Mouse (Mus musculus): ENCODE measurements around the gene Agfg1. TPM values are rescaled to one million over a fixed set of nuclear protein-coding genes. Genes with fewer than 3 reads are reported as not detected.

Gene Agfg1
- polyA plus RNA-seq, 2 experiments = 39.6 to 41.8 TPM

GRCm38 (mm10) chr1:82879172-82879571 is 39.9 kb downstream of the Agfg1 start:
- Histone ChIP-seq H3K4me2 (replicated peaks; ENCODE audit: low read depth, low read length, severe bottlenecking) (no peak overlapping the region), H3K27ac (replicated peaks; ENCODE audit: low read depth, low read length) (no peak overlapping the region)

DNA sequence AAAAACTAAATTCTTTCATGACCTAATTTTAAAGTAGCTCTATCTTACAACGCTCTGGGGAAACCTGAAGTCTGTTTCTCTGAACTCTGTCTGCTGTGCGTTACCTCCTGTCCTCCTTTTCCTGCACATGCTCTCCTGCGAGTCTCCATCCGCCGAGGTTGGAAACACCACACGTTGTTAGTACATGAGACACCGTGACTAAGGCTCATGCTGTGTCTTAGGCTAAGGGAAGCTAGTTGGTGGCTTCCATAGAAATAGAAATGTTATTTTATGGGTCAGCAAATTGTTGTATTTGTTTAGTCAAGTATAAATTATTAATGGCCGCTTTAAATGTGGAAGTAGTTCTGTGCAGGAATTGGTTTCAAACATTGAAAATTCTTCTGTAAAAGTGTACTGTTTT is 40.9 kb downstream of the Agfg1 start:
- WGBS = 87% methylated on average over 8 of the region's 8 CpGs
- H3K36me3 ChIP-seq (ENCODE audit: control insufficient read depth, insufficient read depth, low read length) = peaks cover 50% of the 10 kb centered on the region
- H3K9ac ChIP-seq (ENCODE audit: low read depth, low read length, severe bottlenecking) = no peak overlapping the region
- no peaks in the 10 kb centered on the region for H3K27me3 ChIP-seq (ENCODE audit: control insufficient read depth, insufficient read depth, low read length)
- no peak for TF ChIP-seq POLR2A (IDR thresholded peaks at IDR 0.05; ENCODE audit: borderline replicate concordance, extremely low read depth, insufficient read depth, insufficient read length)
- no peak overlapping the region for H3K27ac ChIP-seq (replicated peaks; ENCODE audit: low read depth, low read length)
- H3K9me3 ChIP-seq (ENCODE audit: control insufficient read depth, low read length) = no peaks in the 10 kb centered on the region
- no peak for DNase-seq (ENCODE audit: low spot score)
- H3K4me1 ChIP-seq (ENCODE audit: control insufficient read depth, insufficient read depth, low read length) = no peaks in the 10 kb centered on the region
- no peak overlapping the region for H3K4me2 ChIP-seq (replicated peaks; ENCODE audit: low read depth, low read length, severe bottlenecking)
- H3K4me3 ChIP-seq (replicated peaks; ENCODE audit: low read length) = no peak overlapping the region
- ATAC-seq (ENCODE audit: low FRiP score, low read depth) = no peak

More at GRCm38 (mm10) chr1:82879172-82879571, 39.9 kb downstream of the Agfg1 start:
- 83% methylated on average over 2 of the region's 2 CpGs for WGBS
- no peaks in the 10 kb centered on the region for H3K9me3 ChIP-seq (ENCODE audit: control insufficient read depth, low read length)
- H3K4me3 ChIP-seq (replicated peaks; ENCODE audit: low read length) = no peak overlapping the region
- no peaks in the 10 kb centered on the region for H3K27me3 ChIP-seq (ENCODE audit: control insufficient read depth, insufficient read depth, low read length)
- TF ChIP-seq POLR2A (IDR thresholded peaks at IDR 0.05; ENCODE audit: borderline replicate concordance, extremely low read depth, insufficient read depth, insufficient read length) = no peak
- ATAC-seq (ENCODE audit: low FRiP score, low read depth) (no peak), DNase-seq (ENCODE audit: low spot score) (no peak)
- H3K36me3 ChIP-seq (ENCODE audit: control insufficient read depth, insufficient read depth, low read length) = peaks cover 47% of the 10 kb centered on the region
- no peaks in the 10 kb centered on the region for H3K4me1 ChIP-seq (ENCODE audit: control insufficient read depth, insufficient read depth, low read length)
- H3K9ac ChIP-seq (ENCODE audit: low read depth, low read length, severe bottlenecking) = no peak overlapping the region

DNA sequence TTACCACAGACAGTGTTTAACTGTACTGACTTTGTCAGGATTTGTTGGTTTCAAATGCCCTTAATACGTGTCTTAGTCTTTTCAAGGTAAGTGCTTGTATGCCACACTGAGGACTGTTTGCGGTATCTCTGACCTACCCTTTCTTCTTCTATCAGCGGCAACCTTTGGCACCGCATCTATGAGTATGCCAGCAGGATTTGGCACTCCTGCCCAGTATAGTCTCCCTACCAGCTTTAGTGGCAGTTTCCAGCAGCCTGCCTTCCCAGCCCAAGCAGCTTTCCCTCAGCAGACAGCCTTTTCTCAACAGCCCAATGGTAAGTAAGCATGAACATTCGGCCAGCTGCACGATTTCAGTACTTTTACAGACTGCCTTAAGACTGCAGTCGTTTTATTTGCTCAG is 54.0 kb downstream of the Agfg1 start:
- no peak for TF ChIP-seq POLR2A (IDR thresholded peaks at IDR 0.05; ENCODE audit: borderline replicate concordance, extremely low read depth, insufficient read depth, insufficient read length)
- 92% methylated on average over 7 of the region's 7 CpGs for WGBS
- Histone ChIP-seq H3K4me1 (ENCODE audit: control insufficient read depth, insufficient read depth, low read length) (no peaks in the 10 kb centered on the region), H3K9me3 (ENCODE audit: control insufficient read depth, low read length) (no peaks in the 10 kb centered on the region), H3K4me3 (replicated peaks; ENCODE audit: low read length) (no peak overlapping the region), H3K9ac (ENCODE audit: low read depth, low read length, severe bottlenecking) (no peak overlapping the region), H3K27ac (replicated peaks; ENCODE audit: low read depth, low read length) (no peak overlapping the region), H3K36me3 (ENCODE audit: control insufficient read depth, insufficient read depth, low read length) (peaks cover 46% of the 10 kb centered on the region), H3K27me3 (ENCODE audit: control insufficient read depth, insufficient read depth, low read length) (no peaks in the 10 kb centered on the region), H3K4me2 (replicated peaks; ENCODE audit: low read depth, low read length, severe bottlenecking) (no peak overlapping the region)
- no peak for DNase-seq (ENCODE audit: low spot score)
- ATAC-seq (ENCODE audit: low FRiP score, low read depth) = no peak

DNA sequence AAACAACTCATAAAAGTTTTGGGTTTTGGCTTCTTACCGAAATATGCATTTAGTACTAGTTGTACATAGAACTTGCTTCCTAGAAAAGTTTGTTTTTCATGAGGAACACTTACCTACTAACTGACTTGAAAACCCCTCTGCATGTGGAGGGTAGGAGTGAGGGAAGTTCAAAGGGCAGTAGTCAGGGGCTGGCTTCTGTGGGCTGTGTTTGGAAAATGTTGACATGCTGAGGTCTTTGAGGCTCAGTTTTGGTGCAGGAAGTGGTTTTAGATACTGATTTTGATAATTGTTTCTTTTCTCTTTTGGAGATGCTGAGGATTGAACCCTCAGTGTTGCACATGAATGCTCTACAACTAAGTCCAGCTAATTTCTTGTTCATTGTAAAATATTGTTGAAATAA is 61.3 kb downstream of the Agfg1 start:
- no peak for DNase-seq (ENCODE audit: low spot score)
- Histone ChIP-seq H3K27me3 (ENCODE audit: control insufficient read depth, insufficient read depth, low read length) (no peaks in the 10 kb centered on the region), H3K4me3 (replicated peaks; ENCODE audit: low read length) (no peak overlapping the region), H3K9ac (ENCODE audit: low read depth, low read length, severe bottlenecking) (no peak overlapping the region), H3K36me3 (ENCODE audit: control insufficient read depth, insufficient read depth, low read length) (peaks cover 37% of the 10 kb centered on the region), H3K4me1 (ENCODE audit: control insufficient read depth, insufficient read depth, low read length) (no peaks in the 10 kb centered on the region), H3K27ac (replicated peaks; ENCODE audit: low read depth, low read length) (no peak overlapping the region), H3K4me2 (replicated peaks; ENCODE audit: low read depth, low read length, severe bottlenecking) (no peak overlapping the region), H3K9me3 (ENCODE audit: control insufficient read depth, low read length) (no peaks in the 10 kb centered on the region)
- no peak for ATAC-seq (ENCODE audit: low FRiP score, low read depth)
- no peak for TF ChIP-seq POLR2A (IDR thresholded peaks at IDR 0.05; ENCODE audit: borderline replicate concordance, extremely low read depth, insufficient read depth, insufficient read length)
- WGBS = 85% methylated on average over 1 of the region's 1 CpGs

GRCm38 (mm10) chr1:82901201-82901600 is 61.9 kb downstream of the Agfg1 start:
- 89% methylated on average over 3 of the region's 3 CpGs for WGBS
- no peak overlapping the region for H3K27ac ChIP-seq (replicated peaks; ENCODE audit: low read depth, low read length)
- peaks cover 37% of the 10 kb centered on the region for H3K36me3 ChIP-seq (ENCODE audit: control insufficient read depth, insufficient read depth, low read length)
- H3K4me1 ChIP-seq (ENCODE audit: control insufficient read depth, insufficient read depth, low read length) = no peaks in the 10 kb centered on the region
- no peak for DNase-seq (ENCODE audit: low spot score)
- no peak for TF ChIP-seq POLR2A (IDR thresholded peaks at IDR 0.05; ENCODE audit: borderline replicate concordance, extremely low read depth, insufficient read depth, insufficient read length)
- no peak overlapping the region for H3K4me3 ChIP-seq (replicated peaks; ENCODE audit: low read length)
- H3K9ac ChIP-seq (ENCODE audit: low read depth, low read length, severe bottlenecking) = no peak overlapping the region
- no peaks in the 10 kb centered on the region for H3K27me3 ChIP-seq (ENCODE audit: control insufficient read depth, insufficient read depth, low read length)
- no peak overlapping the region for H3K4me2 ChIP-seq (replicated peaks; ENCODE audit: low read depth, low read length, severe bottlenecking)
- no peak for ATAC-seq (ENCODE audit: low FRiP score, low read depth)
- no peaks in the 10 kb centered on the region for H3K9me3 ChIP-seq (ENCODE audit: control insufficient read depth, low read length)

GRCm38 (mm10) chr1:82905886-82906285 is 66.6 kb downstream of the Agfg1 start:
- 89% methylated on average over 3 of the region's 3 CpGs for WGBS
- Histone ChIP-seq H3K9ac (ENCODE audit: low read depth, low read length, severe bottlenecking) (no peak overlapping the region), H3K9me3 (ENCODE audit: control insufficient read depth, low read length) (no peaks in the 10 kb centered on the region), H3K4me2 (replicated peaks; ENCODE audit: low read depth, low read length, severe bottlenecking) (no peak overlapping the region), H3K36me3 (ENCODE audit: control insufficient read depth, insufficient read depth, low read length) (peaks cover 17% of the 10 kb centered on the region), H3K27me3 (ENCODE audit: control insufficient read depth, insufficient read depth, low read length) (no peaks in the 10 kb centered on the region), H3K27ac (replicated peaks; ENCODE audit: low read depth, low read length) (no peak overlapping the region), H3K4me3 (replicated peaks; ENCODE audit: low read length) (no peak overlapping the region), H3K4me1 (ENCODE audit: control insufficient read depth, insufficient read depth, low read length) (no peaks in the 10 kb centered on the region)
- TF ChIP-seq POLR2A (IDR thresholded peaks at IDR 0.05; ENCODE audit: borderline replicate concordance, extremely low read depth, insufficient read depth, insufficient read length) = no peak
- ATAC-seq (ENCODE audit: low FRiP score, low read depth) (no peak), DNase-seq (ENCODE audit: low spot score) (no peak)

Data from limb, embryonic 14.5 days (tissue).